Mouse (Mus musculus) gastrocnemius, adult 8-10 months (tissue): ENCODE results near the gene Cct4. TPM values are rescaled to one million over a fixed set of nuclear protein-coding genes. Genes with fewer than 3 reads are reported as not detected.

Experiments used
- DNase-seq, 2 experiments: peaks; one replicate each; pipeline ENCODE4 v3.0.0; 2022; ENCODE audit warnings: low spot score in 2 of 2
- total RNA-seq, 4 experiments: library from RNA; stranded (reverse); gene quantifications; 2 replicates each; pipeline ENCODE4 v1.2.4; 2022

Gene Cct4
- total RNA-seq, 4 experiments from 2014 or later = 81.4 to 104 (median 87.7) TPM

DNA sequence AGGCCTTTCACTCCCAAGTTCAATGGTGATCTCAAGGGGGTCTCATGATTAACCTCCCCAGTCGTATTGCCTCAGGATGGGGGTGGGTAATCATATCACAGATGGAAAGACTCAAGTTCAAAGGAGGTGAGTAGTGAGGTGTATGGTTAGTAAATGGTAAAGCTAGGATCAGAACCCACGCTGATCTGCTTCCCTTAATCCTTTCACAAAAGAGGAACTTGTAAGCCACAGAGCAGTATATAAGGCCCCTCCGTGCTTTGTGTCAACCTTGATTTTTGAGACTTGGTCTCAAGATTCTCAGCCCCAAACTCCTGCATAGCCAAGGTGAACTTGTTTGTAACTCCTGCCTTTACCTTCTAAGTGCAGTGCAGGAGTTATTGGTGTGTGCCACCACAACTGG lies 33.9 kb downstream of the Cct4 start:
- no peak for DNase-seq

DNA sequence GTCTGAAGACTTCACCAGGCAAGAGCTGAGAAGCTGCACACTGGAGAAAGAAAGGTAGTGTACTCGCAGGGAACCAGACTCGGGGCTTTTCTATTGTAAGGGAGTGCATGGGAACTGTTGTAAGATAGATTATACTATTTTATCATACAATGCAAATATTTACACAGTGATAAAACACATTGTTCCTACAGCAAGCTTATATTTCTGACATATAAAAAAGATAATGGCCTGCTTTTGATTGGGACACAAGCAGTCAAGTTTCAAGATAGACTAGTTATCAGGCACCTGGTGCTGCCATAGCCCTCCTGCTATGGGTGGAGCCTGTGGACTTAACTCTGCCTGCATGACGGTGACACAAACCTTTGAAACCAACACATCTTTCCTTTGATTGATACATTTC lies 38.6 kb downstream of the Cct4 start:
- DNase-seq = no peak

DNA sequence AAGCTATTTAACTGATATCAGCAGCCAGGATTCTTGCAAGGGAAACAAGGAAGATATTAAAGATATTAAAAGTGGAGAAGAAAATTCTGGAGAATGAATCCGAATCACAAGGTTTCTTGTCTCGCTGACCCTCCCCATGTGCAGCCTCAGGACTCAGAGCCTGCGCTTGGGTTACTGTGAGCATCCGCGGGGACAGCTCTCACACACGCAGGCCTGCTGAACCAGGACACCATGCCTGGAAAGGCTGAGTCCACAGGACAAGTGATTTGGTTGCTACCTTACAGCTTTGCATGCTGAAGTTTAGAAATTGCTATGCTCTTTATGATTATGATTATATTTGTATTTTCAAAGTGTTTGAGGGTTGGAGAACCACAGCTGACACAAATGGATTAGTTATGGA lies 39.1 kb downstream of the Cct4 start:
- DNase-seq = no peak

DNA sequence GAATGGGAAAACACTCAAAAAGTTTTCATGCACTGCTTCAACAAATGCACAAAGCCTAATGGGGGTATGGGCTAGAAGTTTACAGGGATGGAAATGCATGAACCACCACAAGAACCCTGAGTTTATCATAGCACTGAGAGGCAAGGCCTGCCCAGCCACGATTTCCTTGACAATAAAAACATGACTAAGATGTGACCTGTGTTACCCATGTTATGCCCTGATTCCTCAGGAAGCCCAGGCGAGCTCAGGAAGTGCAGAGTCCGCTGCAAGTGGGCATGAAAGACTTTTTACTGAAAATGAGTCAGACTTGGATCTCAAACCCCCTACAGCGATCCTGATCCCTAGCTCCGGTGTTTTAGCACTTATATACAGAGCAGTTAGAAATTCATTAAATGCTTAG lies 56.9 kb downstream of the Cct4 start:
- no peak for DNase-seq

DNA sequence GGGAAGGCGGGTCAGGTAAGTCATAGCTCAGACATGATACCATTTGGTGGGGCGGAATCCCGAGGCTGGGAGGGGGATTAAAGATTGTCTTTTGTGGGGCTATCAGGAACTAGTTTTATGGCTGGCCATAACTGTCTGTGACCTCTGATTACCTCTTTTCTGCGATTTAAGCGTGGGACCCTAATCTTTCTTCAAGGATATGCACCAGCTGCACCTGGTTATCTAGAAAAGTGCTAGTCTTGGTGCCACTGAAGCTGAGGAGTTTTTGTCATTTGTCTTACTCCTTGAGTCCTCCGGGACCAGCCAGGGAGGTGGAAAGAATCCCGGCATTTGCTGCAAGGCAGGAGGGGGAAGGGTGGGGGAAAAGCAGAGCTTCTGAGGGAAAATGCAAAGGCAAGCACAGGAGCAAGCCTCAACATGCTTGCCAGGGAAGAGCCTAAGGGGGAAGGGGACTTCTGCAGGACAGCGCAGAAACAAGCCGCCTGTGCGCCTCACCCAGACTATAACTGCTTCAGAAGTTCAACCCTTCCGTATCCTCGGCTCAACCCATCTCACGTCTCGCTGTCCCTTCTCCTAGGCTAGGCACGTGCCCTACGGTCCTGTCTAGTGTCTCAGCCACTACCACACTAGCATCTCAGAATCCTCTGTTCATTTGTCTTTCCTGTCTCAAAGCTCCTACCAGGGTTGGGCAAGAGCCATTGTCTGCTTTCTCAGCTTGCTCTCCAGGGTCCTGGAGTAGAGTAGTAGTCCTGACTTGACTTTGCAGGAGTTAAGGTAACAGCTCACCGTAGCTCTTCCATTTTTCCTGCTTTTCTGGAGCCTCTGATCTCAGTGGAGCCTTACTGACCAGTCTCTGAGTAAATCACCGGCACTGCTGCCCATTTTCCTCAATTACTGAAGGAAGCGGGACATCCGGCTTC lies 57.6 kb downstream of the Cct4 start:
- no peak for DNase-seq

DNA sequence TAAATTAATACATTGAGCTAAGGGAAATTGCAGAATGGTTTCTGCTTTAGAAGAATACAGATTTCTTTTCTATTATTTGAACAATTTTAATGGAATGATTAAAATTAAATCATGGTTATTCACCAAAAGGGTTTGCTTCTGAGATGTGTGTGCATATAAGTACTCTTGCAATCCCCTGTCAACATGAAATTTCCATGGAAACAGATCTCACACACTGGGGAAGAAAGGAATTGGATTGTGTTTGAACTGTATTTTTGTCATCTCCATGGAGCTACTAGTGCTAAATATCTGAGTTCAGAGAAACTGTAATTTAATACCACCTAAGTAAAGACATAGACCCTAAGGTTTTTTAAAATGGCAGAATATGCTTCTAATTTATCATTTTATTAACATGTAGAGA lies 59.3 kb downstream of the Cct4 start:
- DNase-seq = no peak

DNA sequence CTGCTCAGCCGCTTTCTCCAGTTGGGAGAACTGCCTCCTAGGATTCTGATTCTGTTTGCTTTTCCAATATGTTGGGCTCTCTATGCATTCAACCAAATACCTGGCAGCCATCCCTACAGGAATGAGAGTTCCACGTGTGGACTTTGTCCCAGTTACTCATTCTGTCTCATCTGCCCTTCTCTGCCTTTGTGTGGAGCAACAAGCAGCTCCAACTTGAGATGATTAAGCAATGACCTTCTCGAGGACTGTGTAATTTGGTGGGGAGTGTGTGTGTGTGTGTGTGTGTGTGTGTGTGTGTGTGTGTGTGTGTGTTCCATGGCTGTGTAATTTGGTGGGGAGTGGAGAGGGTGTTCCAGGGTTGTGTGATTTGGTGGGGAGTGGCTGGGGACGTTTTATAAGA lies 62.0 kb downstream of the Cct4 start:
- no peak for DNase-seq

Other genes starting within 250 kb of the Cct4 start
- 1 to 10 TPM; 1.0 to 1.7 (median 1.2) TPM for gene B3gnt2, start 129.6 kb upstream of the Cct4 start, total RNA-seq
- 10 to 100 TPM; 19.3 to 26.7 (median 21.7) TPM for gene Zrsr1, start 18.5 kb upstream of the Cct4 start, total RNA-seq
- gene Gm28048, start 8.4 kb upstream of the Cct4 start, total RNA-seq = 1 to 10 TPM in 3 of 4 experiments, under 1 TPM in 1; 0.92 to 2.0 (median 1.4) TPM
- gene Commd1, start 8.1 kb upstream of the Cct4 start, total RNA-seq = 100 to 1,000 TPM in 2 of 4 experiments, 10 to 100 TPM in 2; 90.9 to 112 (median 101) TPM
- gene Fam161a, start 17.0 kb downstream of the Cct4 start, total RNA-seq = 1 to 10 TPM; 2.6 to 3.4 (median 3.1) TPM